Mouse (Mus musculus): ENCODE results near the gene Map3k5. TPM values are rescaled to one million over a fixed set of nuclear protein-coding genes. Genes with fewer than 3 reads are reported as not detected.

Map3k5 gene
- polyA plus RNA-seq, 1 experiment from 2014 or later: 1.9 TPM

DNA sequence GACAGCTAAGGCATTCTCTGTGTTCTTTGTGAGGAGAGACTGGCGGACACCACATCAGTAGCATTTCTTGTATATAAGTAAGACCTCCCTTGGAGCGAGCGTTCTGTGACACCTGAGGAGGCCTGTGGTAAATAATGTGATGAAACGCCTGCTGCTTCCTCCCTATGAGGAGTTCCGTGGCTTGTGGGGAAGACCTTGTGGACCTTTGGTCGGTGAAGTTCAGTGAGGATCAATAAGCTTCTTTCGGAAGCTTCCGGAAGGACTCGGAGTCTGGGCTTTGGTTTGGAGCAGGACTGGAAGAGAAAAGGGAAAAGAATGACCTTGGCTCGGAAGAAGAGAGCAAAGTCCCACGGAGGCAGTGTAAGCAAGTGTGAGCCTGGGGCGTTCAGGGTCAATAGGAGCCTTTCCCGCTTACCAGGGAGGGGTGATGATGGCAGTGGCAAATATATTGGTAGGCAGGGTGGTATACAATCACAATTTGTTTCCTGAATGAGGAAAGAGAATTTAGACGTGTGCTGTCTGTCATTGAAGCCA, 136.4 kb downstream of the Map3k5 start:
- WGBS: 71% methylated on average over 14 of the region's 14 CpGs
- no peak overlapping the region for H3K4me3 ChIP-seq
- H3K9ac ChIP-seq: no peak overlapping the region
- no peaks in the 10 kb centered on the region for H3K27me3 ChIP-seq
- no peaks in the 10 kb centered on the region for H3K36me3 ChIP-seq
- ATAC-seq (ENCODE audit: borderline replicate concordance, extremely low read depth, low FRiP score, low TSS enrichment): no peak
- no peaks in the 10 kb centered on the region for H3K9me3 ChIP-seq
- H3K4me2 ChIP-seq: no peak overlapping the region
- no peak overlapping the region for H3K27ac ChIP-seq
- no peaks in the 10 kb centered on the region for H3K4me1 ChIP-seq

DNA sequence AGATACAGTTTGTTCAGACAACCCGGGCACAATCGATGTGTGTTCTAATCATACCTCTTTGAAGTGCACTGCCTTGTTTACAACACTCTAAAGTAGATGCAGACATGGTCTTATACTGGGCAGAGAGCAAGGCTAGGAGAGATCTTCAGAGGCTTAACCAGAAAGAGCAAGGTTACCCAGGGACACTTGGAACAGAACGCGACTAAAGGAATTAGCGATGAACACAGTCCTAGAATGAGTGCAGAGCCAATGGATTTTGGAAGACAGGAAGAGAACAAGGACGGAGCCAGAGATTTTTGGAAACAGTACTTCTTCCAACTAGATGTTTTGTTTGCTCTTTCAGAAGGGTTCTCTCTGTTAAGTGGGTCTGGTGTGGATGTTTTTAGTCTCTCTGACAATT, 137.4 kb downstream of the Map3k5 start:
- ATAC-seq (ENCODE audit: borderline replicate concordance, extremely low read depth, low FRiP score, low TSS enrichment): no peak
- Histone ChIP-seq H3K27me3 (no peaks in the 10 kb centered on the region), H3K4me2 (no peak overlapping the region), H3K9me3 (no peaks in the 10 kb centered on the region), H3K27ac (no peak overlapping the region), H3K4me3 (no peak overlapping the region), H3K9ac (no peak overlapping the region), H3K4me1 (no peaks in the 10 kb centered on the region), H3K36me3 (no peaks in the 10 kb centered on the region)
- WGBS: 87% methylated on average over 6 of the region's 6 CpGs

DNA sequence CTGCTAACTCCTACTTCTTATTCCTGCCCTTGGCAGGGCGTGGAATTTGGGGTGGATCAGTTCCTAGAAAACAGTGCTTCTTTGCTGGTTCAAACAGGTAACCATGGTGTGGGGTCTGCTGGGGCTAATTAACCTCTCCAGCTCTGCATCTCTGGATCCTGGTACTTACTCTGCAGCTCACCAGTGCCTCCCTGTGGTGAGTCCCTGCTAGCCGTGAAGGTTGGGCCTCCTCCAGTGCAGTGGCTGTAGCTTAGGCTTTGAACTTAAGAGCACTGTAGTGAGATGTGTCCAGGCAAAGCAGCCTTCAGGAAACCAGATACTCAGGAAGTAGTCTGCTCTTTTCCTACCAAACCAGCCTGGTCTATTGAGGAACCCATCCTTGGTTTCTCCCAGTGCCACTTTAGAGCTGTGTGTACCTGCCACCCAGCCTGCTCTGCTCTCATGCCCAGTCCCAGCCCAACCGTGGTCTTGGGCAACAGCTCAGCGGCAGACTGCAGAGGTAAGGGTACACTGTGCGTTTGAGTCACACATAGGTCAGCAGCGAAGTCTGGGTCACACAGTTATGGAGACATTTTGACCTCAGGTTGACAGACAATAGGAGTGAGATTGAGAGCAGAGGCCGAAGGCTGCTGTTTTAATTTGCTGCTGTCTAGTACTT, 139.1 kb downstream of the Map3k5 start:
- Histone ChIP-seq H3K27me3 (no peaks in the 10 kb centered on the region), H3K9me3 (no peaks in the 10 kb centered on the region), H3K27ac (no peak overlapping the region), H3K9ac (no peak overlapping the region), H3K4me2 (no peak overlapping the region), H3K4me3 (no peak overlapping the region), H3K4me1 (no peaks in the 10 kb centered on the region), H3K36me3 (no peaks in the 10 kb centered on the region)
- 64% methylated on average over 7 of the region's 7 CpGs for WGBS
- no peak; the same call in 1 of the 2 replicates for ATAC-seq (ENCODE audit: borderline replicate concordance, extremely low read depth, low FRiP score, low TSS enrichment)

DNA sequence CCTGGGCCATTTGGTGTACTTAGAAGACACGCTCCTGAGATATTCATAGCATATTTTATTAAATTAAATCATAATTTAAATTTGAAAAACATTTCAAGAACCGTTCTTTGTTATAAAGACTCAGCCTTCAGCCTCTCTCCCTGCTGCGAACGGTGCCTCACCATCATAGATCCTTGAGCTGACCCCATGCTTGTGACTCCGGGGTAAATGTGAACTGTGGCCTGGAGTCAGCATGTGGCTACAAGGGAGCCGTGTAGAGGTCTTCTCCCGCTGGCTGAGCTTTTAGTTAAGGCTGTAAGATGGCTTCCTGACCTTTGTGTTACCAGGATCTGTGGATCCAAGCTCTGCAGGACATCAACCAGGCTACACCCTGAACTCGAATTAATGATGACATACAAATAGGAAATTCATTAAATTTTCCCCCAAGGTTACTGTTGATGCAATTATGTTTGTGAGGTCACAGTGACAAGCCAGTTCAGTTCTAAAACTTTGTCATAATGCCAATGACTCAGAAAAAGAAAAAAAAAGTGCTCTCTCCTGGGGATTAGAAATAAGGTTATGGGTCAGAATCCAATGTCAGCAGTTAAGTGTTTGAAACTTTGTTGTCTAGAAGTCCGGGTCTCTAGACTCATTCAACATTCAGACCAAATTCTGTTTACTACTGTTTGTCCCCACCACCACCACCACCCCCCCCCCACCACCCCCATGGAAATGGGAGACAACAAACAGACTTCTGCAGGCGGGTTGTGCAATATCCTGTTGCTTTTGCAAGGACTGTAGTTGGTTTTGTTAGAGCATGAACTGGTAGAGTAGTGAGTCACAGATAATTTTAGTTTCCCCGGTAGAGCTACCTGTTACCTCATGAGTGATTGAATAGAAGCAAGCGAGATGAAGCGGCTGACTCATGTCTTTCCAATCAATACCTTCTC, 142.5 kb downstream of the Map3k5 start:
- Histone ChIP-seq H3K9me3 (no peaks in the 10 kb centered on the region), H3K4me2 (no peak overlapping the region), H3K9ac (no peak overlapping the region), H3K4me3 (no peak overlapping the region), H3K4me1 (no peaks in the 10 kb centered on the region), H3K27ac (no peak overlapping the region), H3K27me3 (no peaks in the 10 kb centered on the region), H3K36me3 (no peaks in the 10 kb centered on the region)
- ATAC-seq (ENCODE audit: borderline replicate concordance, extremely low read depth, low FRiP score, low TSS enrichment): no peak
- 72% methylated on average over 13 of the region's 13 CpGs for WGBS

GRCm38 (mm10) chr10:20078350-20078749, 144.1 kb downstream of the Map3k5 start:
- Histone ChIP-seq H3K27ac (no peak overlapping the region), H3K27me3 (no peaks in the 10 kb centered on the region), H3K9ac (no peak overlapping the region), H3K4me3 (no peak overlapping the region), H3K9me3 (no peaks in the 10 kb centered on the region), H3K36me3 (no peaks in the 10 kb centered on the region), H3K4me1 (no peaks in the 10 kb centered on the region), H3K4me2 (no peak overlapping the region)
- WGBS: 88% methylated on average over 2 of the region's 2 CpGs
- ATAC-seq (ENCODE audit: borderline replicate concordance, extremely low read depth, low FRiP score, low TSS enrichment): no peak

GRCm38 (mm10) chr10:20087841-20088240, 153.6 kb downstream of the Map3k5 start:
- WGBS: 51% methylated on average over 2 of the region's 2 CpGs

GRCm38 (mm10) chr10:20089026-20089425, 154.8 kb downstream of the Map3k5 start:
- no peak for ATAC-seq (ENCODE audit: borderline replicate concordance, extremely low read depth, low FRiP score, low TSS enrichment)
- no peak overlapping the region for H3K4me2 ChIP-seq
- no peaks in the 10 kb centered on the region for H3K27me3 ChIP-seq
- no peaks in the 10 kb centered on the region for H3K36me3 ChIP-seq
- H3K4me1 ChIP-seq: no peaks in the 10 kb centered on the region
- no peak overlapping the region for H3K9ac ChIP-seq
- H3K27ac ChIP-seq: no peak overlapping the region
- WGBS: 45% methylated on average over 3 of the region's 3 CpGs
- no peak overlapping the region for H3K4me3 ChIP-seq
- no peaks in the 10 kb centered on the region for H3K9me3 ChIP-seq

More at GRCm38 (mm10) chr10:20087841-20088240, 153.6 kb downstream of the Map3k5 start:
- H3K36me3 ChIP-seq: no peaks in the 10 kb centered on the region
- H3K9me3 ChIP-seq: no peaks in the 10 kb centered on the region
- no peak for ATAC-seq (ENCODE audit: borderline replicate concordance, extremely low read depth, low FRiP score, low TSS enrichment)
- no peak overlapping the region for H3K9ac ChIP-seq
- no peak overlapping the region for H3K4me2 ChIP-seq
- H3K4me3 ChIP-seq: no peak overlapping the region
- no peaks in the 10 kb centered on the region for H3K4me1 ChIP-seq
- H3K27me3 ChIP-seq: no peaks in the 10 kb centered on the region
- H3K27ac ChIP-seq: no peak overlapping the region

GRCm38 (mm10) chr10:20090171-20090570, 155.9 kb downstream of the Map3k5 start:
- Histone ChIP-seq H3K4me3 (no peak overlapping the region), H3K9me3 (no peaks in the 10 kb centered on the region), H3K27me3 (no peaks in the 10 kb centered on the region), H3K9ac (no peak overlapping the region), H3K27ac (no peak overlapping the region), H3K36me3 (no peaks in the 10 kb centered on the region), H3K4me1 (no peaks in the 10 kb centered on the region), H3K4me2 (no peak overlapping the region)
- no peak for ATAC-seq (ENCODE audit: borderline replicate concordance, extremely low read depth, low FRiP score, low TSS enrichment)
- 85% methylated on average over 11 of the region's 11 CpGs for WGBS

DNA sequence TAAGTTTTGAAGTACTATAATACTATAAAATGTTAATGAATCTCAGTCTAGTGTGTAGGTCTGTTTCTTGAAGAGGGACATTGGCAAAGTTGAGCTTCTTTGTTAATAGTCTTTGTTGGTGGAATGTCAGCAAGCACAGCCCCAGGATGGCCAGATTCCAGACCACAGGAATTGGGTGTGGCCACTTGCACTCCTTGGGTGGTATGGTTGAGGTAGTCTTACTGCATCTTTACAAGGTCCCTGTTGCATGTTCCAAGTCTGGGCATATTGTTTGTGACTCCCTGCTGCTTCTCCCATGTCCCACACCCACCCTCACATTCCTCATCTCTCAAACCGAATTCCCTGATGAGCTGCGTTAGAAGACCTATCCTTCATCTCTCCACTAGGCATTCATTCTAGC, 157.1 kb downstream of the Map3k5 start:
- no peaks in the 10 kb centered on the region for H3K36me3 ChIP-seq
- 78% methylated on average over 2 of the region's 2 CpGs for WGBS
- H3K9me3 ChIP-seq: no peaks in the 10 kb centered on the region
- no peaks in the 10 kb centered on the region for H3K4me1 ChIP-seq
- H3K27me3 ChIP-seq: no peaks in the 10 kb centered on the region
- H3K9ac ChIP-seq: no peak overlapping the region
- H3K4me3 ChIP-seq: no peak overlapping the region
- no peak overlapping the region for H3K4me2 ChIP-seq
- H3K27ac ChIP-seq: no peak overlapping the region
- ATAC-seq (ENCODE audit: borderline replicate concordance, extremely low read depth, low FRiP score, low TSS enrichment): no peak

- WGBS: 74% methylated on average over 3 of the region's 3 CpGs
- H3K27ac ChIP-seq: no peak overlapping the region
- no peaks in the 10 kb centered on the region for H3K27me3 ChIP-seq
- no peaks in the 10 kb centered on the region for H3K36me3 ChIP-seq
- no peak overlapping the region for H3K4me3 ChIP-seq
- H3K4me1 ChIP-seq: no peaks in the 10 kb centered on the region
- H3K9me3 ChIP-seq: no peaks in the 10 kb centered on the region
- no peak overlapping the region for H3K9ac ChIP-seq
- no peak overlapping the region for H3K4me2 ChIP-seq
- ATAC-seq (ENCODE audit: borderline replicate concordance, extremely low read depth, low FRiP score, low TSS enrichment): no peak
These were observed 158.1 kb downstream of the Map3k5 start for GRCm38 (mm10) chr10:20092371-20092770.

- Histone ChIP-seq H3K27me3 (no peaks in the 10 kb centered on the region), H3K4me2 (no peak overlapping the region), H3K36me3 (no peaks in the 10 kb centered on the region), H3K4me1 (peaks cover 10% of the 10 kb centered on the region; the same call in 1 of the 2 replicates), H3K27ac (no peak overlapping the region), H3K9ac (no peak overlapping the region), H3K4me3 (no peak overlapping the region), H3K9me3 (no peaks in the 10 kb centered on the region)
- 94% methylated on average over 6 of the region's 6 CpGs for WGBS
- no peak for ATAC-seq (ENCODE audit: borderline replicate concordance, extremely low read depth, low FRiP score, low TSS enrichment)
These were observed 167.2 kb downstream of the Map3k5 start for GRCm38 (mm10) chr10:20101456-20101855.

Data from lung, embryonic 15.5 days (tissue).